Mouse (Mus musculus) forebrain, embryonic 11.5 days (tissue): ENCODE measurements around the gene 2310039H08Rik. TPM values are rescaled to one million over a fixed set of nuclear protein-coding genes. Genes with fewer than 3 reads are reported as not detected.

Source experiments
- ATAC-seq: fragments of 200-750 bp; cut with Nextera tagmentation; replicated peaks from 2 replicates; pipeline ENCODE4 v1.8.0; 2017; ENCODE audit warnings: moderate TSS enrichment; ENCODE audit not compliant: low FRiP score
- DNase-seq: peaks from one replicate; pipeline ENCODE4 v3.0.0-alpha.2; 2017; ENCODE audit warnings: low spot score
- H3K27ac ChIP-seq: fragments of 300-500 bp; sonication (generic); 2 replicates; pipeline ENCODE4 v1.5.1; 2014; ENCODE audit warnings: low read depth, low read length
- H3K27me3 ChIP-seq: fragments of 300-500 bp; sonication (generic); 2 replicates; pipeline ENCODE4 v1.6.1; 2014; ENCODE audit warnings: mild to moderate bottlenecking, low read length, mixed read lengths; ENCODE audit not compliant: control insufficient read depth, insufficient read depth
- H3K36me3 ChIP-seq: fragments of 300-500 bp; sonication (generic); 2 replicates; pipeline ENCODE4 v1.6.1; 2014; ENCODE audit warnings: mild to moderate bottlenecking, low read length, moderate library complexity, mixed read lengths; ENCODE audit not compliant: control insufficient read depth, insufficient read depth
- H3K4me1 ChIP-seq: fragments of 300-500 bp; sonication (generic); replicated peaks from 2 replicates; pipeline ENCODE4 v1.6.1; 2014; ENCODE audit warnings: low read length, mixed read lengths; ENCODE audit not compliant: control insufficient read depth, insufficient read depth
- H3K4me2 ChIP-seq: fragments of 300-500 bp; sonication (generic); 2 replicates; pipeline ENCODE4 v1.6.1; 2014; ENCODE audit warnings: low read depth, mild to moderate bottlenecking, low read length, moderate library complexity, mixed read lengths; ENCODE audit not compliant: severe bottlenecking
- H3K4me3 ChIP-seq: fragments of 300-500 bp; sonication (generic); 2 replicates; pipeline ENCODE4 v1.5.1; 2014; ENCODE audit warnings: low read depth, low read length
- H3K9ac ChIP-seq: fragments of 300-500 bp; sonication (generic); 2 replicates; pipeline ENCODE4 v1.6.1; 2014; ENCODE audit warnings: low read length
- H3K9me3 ChIP-seq: fragments of 300-500 bp; sonication (generic); 2 replicates; pipeline ENCODE4 v1.6.1; 2016; ENCODE audit warnings: low read length, mixed read lengths; ENCODE audit not compliant: control insufficient read depth
- WGBS: fragments of 180-500 bp; shearing (Covaris S2); extraction: QIAGEN DNeasy Blood & Tissue Kit; methylation state at CpG from one replicate; pipeline ENCODE4 v1.1.7; 2014; 5-methylcytosine and 5-hydroxymethylcytosine counted together
- polyA plus RNA-seq: library from polyadenylated mRNA; unstranded; fragments of >200 nt; fragmentation: Nextera tagmentation; extraction: Ambion mirVana; gene quantifications from 2 replicates; pipeline ENCODE4 v1.2.1, GENCODE M21; 2014

2310039H08Rik gene
- polyA plus RNA-seq, 1 experiment from 2014 or later = 57.5 TPM

GRCm38 (mm10) chr17:46771025-46771424 is 1.4 kb upstream of the 2310039H08Rik start:
- WGBS = 85% methylated on average over 4 of the region's 4 CpGs
- Histone ChIP-seq H3K9me3 (no peaks in the 10 kb centered on the region), H3K4me3 (no peak overlapping the region), H3K36me3 (peaks cover 6% of the 10 kb centered on the region), H3K27ac (no peak overlapping the region), H3K27me3 (no peaks in the 10 kb centered on the region), H3K9ac (no peak overlapping the region), H3K4me2 (no peak overlapping the region), H3K4me1 (peaks cover 7% of the 10 kb centered on the region; the same call in 1 of the 2 replicates)
- DNase-seq (peak; percentile 48), ATAC-seq (no peak)

GRCm38 (mm10) chr17:46771616-46772015 is 819 bp upstream of the 2310039H08Rik start:
- H3K27ac ChIP-seq = no peak overlapping the region
- H3K9ac ChIP-seq = peak overlapping the region; percentile 82
- DNase-seq = peak; percentile 49
- H3K4me1 ChIP-seq = peaks cover 7% of the 10 kb centered on the region; the same call in 1 of the 2 replicates
- no peaks in the 10 kb centered on the region for H3K27me3 ChIP-seq
- H3K36me3 ChIP-seq = peaks cover 6% of the 10 kb centered on the region
- peak overlapping the region; percentile 70 for H3K4me2 ChIP-seq
- 67% methylated on average over 17 of the region's 17 CpGs for WGBS
- peak overlapping the region; percentile 88 for H3K4me3 ChIP-seq
- no peaks in the 10 kb centered on the region for H3K9me3 ChIP-seq
- ATAC-seq = no peak

GRCm38 (mm10) chr17:46772038-46772403 is 414 bp upstream of the 2310039H08Rik start:
- H3K9me3 ChIP-seq = no peaks in the 10 kb centered on the region
- peak overlapping the region; percentile 88 for H3K4me3 ChIP-seq
- H3K4me1 ChIP-seq = peaks cover 7% of the 10 kb centered on the region; the same call in 1 of the 2 replicates
- peak; percentile 40; the same call in 1 of the 2 replicates for ATAC-seq
- no peak for DNase-seq
- H3K36me3 ChIP-seq = peaks cover 6% of the 10 kb centered on the region
- peak overlapping the region; percentile 70 for H3K4me2 ChIP-seq
- H3K27ac ChIP-seq = no peak overlapping the region
- WGBS = 13% methylated on average over 5 of the region's 5 CpGs
- H3K9ac ChIP-seq = peak overlapping the region; percentile 82
- no peaks in the 10 kb centered on the region for H3K27me3 ChIP-seq

GRCm38 (mm10) chr17:46773278-46774130 is 1.1 kb downstream of the 2310039H08Rik start:
- H3K4me1 ChIP-seq = peaks cover 7% of the 10 kb centered on the region; the same call in 1 of the 2 replicates
- peak overlapping the region; percentile 82 for H3K9ac ChIP-seq
- H3K27me3 ChIP-seq = no peaks in the 10 kb centered on the region
- peaks cover 19% of the 10 kb centered on the region for H3K36me3 ChIP-seq
- H3K4me3 ChIP-seq = peak overlapping the region; percentile 88
- peak; percentile 23; the same call in 1 of the 2 replicates for ATAC-seq
- no peaks in the 10 kb centered on the region for H3K9me3 ChIP-seq
- 9% methylated on average over 19 of the region's 20 CpGs for WGBS
- H3K27ac ChIP-seq = no peak overlapping the region; the same call in 1 of the 2 replicates
- H3K4me2 ChIP-seq = peak overlapping the region; percentile 70
- DNase-seq = peak; percentile 52

GRCm38 (mm10) chr17:46774131-46774472 is 1.7 kb downstream of the 2310039H08Rik start:
- peaks cover 23% of the 10 kb centered on the region for H3K36me3 ChIP-seq
- no peak overlapping the region for H3K4me3 ChIP-seq
- no peak for DNase-seq
- no peak overlapping the region for H3K27ac ChIP-seq
- ATAC-seq = no peak
- no peak overlapping the region for H3K9ac ChIP-seq
- WGBS = 43% methylated on average over 2 of the region's 2 CpGs
- H3K4me1 ChIP-seq = peaks cover 7% of the 10 kb centered on the region; the same call in 1 of the 2 replicates
- no peak overlapping the region for H3K4me2 ChIP-seq
- H3K27me3 ChIP-seq = no peaks in the 10 kb centered on the region
- H3K9me3 ChIP-seq = no peaks in the 10 kb centered on the region

- Histone ChIP-seq H3K4me1 (peaks cover 7% of the 10 kb centered on the region; the same call in 1 of the 2 replicates), H3K4me2 (no peak overlapping the region), H3K9ac (no peak overlapping the region), H3K27me3 (no peaks in the 10 kb centered on the region), H3K9me3 (no peaks in the 10 kb centered on the region), H3K27ac (no peak overlapping the region), H3K4me3 (no peak overlapping the region), H3K36me3 (peaks cover 27% of the 10 kb centered on the region)
- 93% methylated on average over 9 of the region's 9 CpGs for WGBS
- no peak for DNase-seq
- ATAC-seq = no peak
Observed at GRCm38 (mm10) chr17:46775070-46775469, 2.6 kb downstream of the 2310039H08Rik start.

- Histone ChIP-seq H3K4me1 (peaks cover 8% of the 10 kb centered on the region; the same call in 1 of the 2 replicates), H3K27me3 (no peaks in the 10 kb centered on the region), H3K36me3 (peaks cover 32% of the 10 kb centered on the region), H3K9me3 (no peaks in the 10 kb centered on the region), H3K27ac (no peak overlapping the region), H3K4me3 (no peak overlapping the region), H3K4me2 (no peak overlapping the region), H3K9ac (no peak overlapping the region)
- WGBS = 87% methylated on average over 3 of the region's 3 CpGs
- ATAC-seq = no peak
- DNase-seq = no peak
Observed at GRCm38 (mm10) chr17:46776087-46776486, 3.7 kb downstream of the 2310039H08Rik start.

- H3K4me1 ChIP-seq = 0 out of 2 replicates have a peak, but pooled peaks cover 2% of the 10 kb centered on the region
- H3K36me3 ChIP-seq = peaks cover 27% of the 10 kb centered on the region
- H3K9ac ChIP-seq = peak overlapping the region; percentile 74
- H3K9me3 ChIP-seq = no peaks in the 10 kb centered on the region
- peak overlapping the region; percentile 68 for H3K27ac ChIP-seq
- H3K4me2 ChIP-seq = peak overlapping the region; percentile 59
- WGBS = 9% methylated on average over 11 of the region's 11 CpGs
- H3K27me3 ChIP-seq = no peaks in the 10 kb centered on the region
- ATAC-seq = no peak; the same call in 1 of the 2 replicates
- H3K4me3 ChIP-seq = peak overlapping the region; percentile 63
- DNase-seq = no peak
Observed at GRCm38 (mm10) chr17:46781876-46782275, 9.4 kb downstream of the 2310039H08Rik start.
